In the genomic region with DNA sequence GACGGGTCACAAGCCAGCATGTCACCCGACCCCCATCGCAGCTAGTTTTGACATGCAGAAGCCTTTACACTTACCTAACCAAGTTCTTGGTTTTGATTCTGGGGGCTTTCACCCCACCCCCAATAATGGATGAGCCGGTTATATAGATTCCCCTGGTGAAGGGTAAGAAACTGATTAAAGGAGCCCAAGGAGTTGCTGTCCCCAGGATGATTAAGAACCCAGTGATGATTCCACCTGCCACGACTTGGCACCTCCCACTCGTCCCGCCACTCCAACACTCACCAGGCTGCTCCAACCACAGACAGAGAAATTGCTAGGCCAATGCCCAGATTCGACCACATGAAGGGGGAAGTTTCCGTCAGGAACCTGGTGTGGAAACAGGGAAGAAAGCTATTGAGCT, we compare ENCODE assay signal across 8 mouse cellular contexts. TPM values are rescaled to one million over a fixed set of nuclear protein-coding genes. Genes with fewer than 3 reads are reported as not detected.
DNase-seq lines count a peak whose midpoint lies in the region; ATAC-seq and TF ChIP-seq lines count a peak whose summit lies in the region.

No protein-coding gene starts in this region.

- WGBS in heart, embryonic 13.5 days: 74% methylated on average over 9 of the region's 9 CpGs

- peak overlapping the region; percentile 87 for H3K4me2 ChIP-seq in heart, embryonic 13.5 days

- TF ChIP-seq POLR2A in ES-Bruce4 (IDR thresholded peaks at IDR 0.05; ENCODE audit: insufficient read depth, low read length): no peak

- peaks cover 33% of the 10 kb centered on the region for H3K4me1 ChIP-seq in heart, embryonic 13.5 days
- peaks cover under 1% of the 10 kb centered on the region for H3K4me1 ChIP-seq in ES-Bruce4 (ENCODE audit: control insufficient read depth, insufficient read depth, low read length)

- no peaks in the 10 kb centered on the region for H3K9me3 ChIP-seq in heart, embryonic 13.5 days
- H3K9me3 ChIP-seq in ES-Bruce4 (replicated peaks; ENCODE audit: control insufficient read depth, insufficient read depth, low read length, poor library complexity, severe bottlenecking): no peaks in the 10 kb centered on the region

- H3K9ac ChIP-seq in heart, embryonic 13.5 days: peak overlapping the region; percentile 97
- H3K9ac ChIP-seq in ES-Bruce4 (ENCODE audit: low read depth, poor library complexity, severe bottlenecking): 0 out of 2 replicates have a peak overlapping the region, but pooled peaks have one; percentile 77

- intact Hi-C loops in heart, postnatal 14 days (cut with DNase I): no loop called here

- H3K27ac ChIP-seq in heart, embryonic 13.5 days (replicated peaks): no peak overlapping the region
- no peak overlapping the region for H3K27ac ChIP-seq in ES-Bruce4 (ENCODE audit: insufficient read depth, low read length)

- H3K36me3 ChIP-seq in heart, embryonic 13.5 days: peaks cover 38% of the 10 kb centered on the region
- peaks cover 23% of the 10 kb centered on the region for H3K36me3 ChIP-seq in ES-Bruce4 (ENCODE audit: control insufficient read depth, insufficient read depth, low read length, poor library complexity, severe bottlenecking)

- H3K4me3 ChIP-seq in heart, embryonic 13.5 days: peak overlapping the region; percentile 99
- peak overlapping the region; percentile 74 for H3K4me3 ChIP-seq in ES-Bruce4 (ENCODE audit: low read depth, low read length)

- TF ChIP-seq EP300 in ES-Bruce4 (IDR thresholded peaks at IDR 0.05; ENCODE audit: insufficient read depth, low read depth, low read length): no peak

- ATAC-seq in heart, embryonic 13.5 days (ENCODE audit: extremely low read depth, insufficient number of reproducible peaks, low FRiP score, low TSS enrichment): no peak
- peak; percentile 48 for ATAC-seq in granulocyte monocyte progenitor cell, adult 5-6 weeks (replicated peaks; ENCODE audit: poor library complexity, severe bottlenecking)
- peak; percentile 1; the same call in 1 of the 2 replicates for ATAC-seq in megakaryocyte progenitor cell, adult 5-6 weeks (replicated peaks; ENCODE audit: poor library complexity)

- no peak for DNase-seq in heart, postnatal 14 days
- no peak for DNase-seq in adipocyte (ENCODE audit: low spot score)
- no peak for DNase-seq in ovary, postnatal 14 days (ENCODE audit: low spot score)
- DNase-seq in urinary bladder, adult 2 months (ENCODE audit: low spot score): no peak

- no peak for TF ChIP-seq CTCF in ES-Bruce4 (IDR thresholded peaks at IDR 0.05; ENCODE audit: low read depth, low read length)

- H3K27me3 ChIP-seq in heart, embryonic 13.5 days (replicated peaks): no peaks in the 10 kb centered on the region; the same call in 1 of the 2 replicates
- H3K27me3 ChIP-seq in ES-Bruce4 (ENCODE audit: control insufficient read depth, insufficient read depth, low read length, poor library complexity, severe bottlenecking): no peaks in the 10 kb centered on the region

RNA-seq across cellular contexts. Expression of a gene that starts 1.1 kb away (rescaled TPM):
- polyA plus RNA-seq in heart, embryonic 13.5 days (2015; fragmentation: Nextera tagmentation; extraction: Ambion mirVana): 188 and 220 TPM in 2 replicates
- total RNA-seq in heart, postnatal 14 days (2021): 100 to 1,000 TPM; 128 to 129 TPM
- 102 and 115 TPM in 2 replicates for polyA plus RNA-seq in ES-Bruce4 (2011; ENCODE audit: insufficient read depth, insufficient read length, low read depth, missing spikeins)
- total RNA-seq in granulocyte monocyte progenitor cell, adult 5-6 weeks (2014; fragmentation: Nextera tagmentation): 253 and 300 TPM in 2 replicates
- total RNA-seq in granulocyte monocyte progenitor cell, adult 5-6 weeks (2017): 97.8 and 111 TPM in 2 replicates
- 308 and 311 TPM in 2 replicates for total RNA-seq in megakaryocyte progenitor cell, adult 5-6 weeks (2015)
- total RNA-seq in megakaryocyte progenitor cell, adult 5-6 weeks (2017): 105 and 150 TPM in 2 replicates
- 245 and 352 TPM in 2 replicates for polyA plus RNA-seq in urinary bladder, adult 2 months (2012; rRNA removed)

RNA-seq across cellular contexts. Expression of a gene that starts 2.7 kb away (rescaled TPM):
- 13.5 and 13.9 TPM in 2 replicates for polyA plus RNA-seq in heart, embryonic 13.5 days (2015; fragmentation: Nextera tagmentation; extraction: Ambion mirVana)
- 1 to 10 TPM; 7.5 to 8.0 TPM for total RNA-seq in heart, postnatal 14 days (2021)
- 15.3 and 18.2 TPM in 2 replicates for polyA plus RNA-seq in ES-Bruce4 (2011; ENCODE audit: insufficient read depth, insufficient read length, low read depth, missing spikeins)
- 0.73 TPM in 1 of 2 replicates, not detected in the other for total RNA-seq in granulocyte monocyte progenitor cell, adult 5-6 weeks (2014; fragmentation: Nextera tagmentation)
- total RNA-seq in granulocyte monocyte progenitor cell, adult 5-6 weeks (2017): 0.04 TPM in 1 of 2 replicates, not detected in the other
- total RNA-seq in megakaryocyte progenitor cell, adult 5-6 weeks (2015): 0.54 TPM in 2 replicates
- total RNA-seq in megakaryocyte progenitor cell, adult 5-6 weeks (2017): not detected in 2 replicates
- polyA plus RNA-seq in urinary bladder, adult 2 months (2012; rRNA removed): 18.4 and 23.8 TPM in 2 replicates

RNA-seq across cellular contexts. Expression of a gene that starts 5.8 kb away (rescaled TPM):
- polyA plus RNA-seq in heart, embryonic 13.5 days (2015; fragmentation: Nextera tagmentation; extraction: Ambion mirVana): 10.9 and 11.6 TPM in 2 replicates
- 1 to 10 TPM; 2.7 to 2.9 TPM for total RNA-seq in heart, postnatal 14 days (2021)
- 7.4 and 8.0 TPM in 2 replicates for polyA plus RNA-seq in ES-Bruce4 (2011; ENCODE audit: insufficient read depth, insufficient read length, low read depth, missing spikeins)
- total RNA-seq in granulocyte monocyte progenitor cell, adult 5-6 weeks (2014; fragmentation: Nextera tagmentation): 13.3 and 15.6 TPM in 2 replicates
- total RNA-seq in granulocyte monocyte progenitor cell, adult 5-6 weeks (2017): 8.9 and 9.6 TPM in 2 replicates
- total RNA-seq in megakaryocyte progenitor cell, adult 5-6 weeks (2015): 9.5 and 13.0 TPM in 2 replicates
- 8.3 and 10.3 TPM in 2 replicates for total RNA-seq in megakaryocyte progenitor cell, adult 5-6 weeks (2017)
- 9.6 and 14.0 TPM in 2 replicates for polyA plus RNA-seq in urinary bladder, adult 2 months (2012; rRNA removed)

RNA-seq across cellular contexts. Expression of a gene that starts 13.6 kb away (rescaled TPM):
- polyA plus RNA-seq in heart, embryonic 13.5 days (2015; fragmentation: Nextera tagmentation; extraction: Ambion mirVana): 0.74 and 1.1 TPM in 2 replicates
- total RNA-seq in heart, postnatal 14 days (2021): under 1 TPM; 0.39 to 0.45 TPM
- polyA plus RNA-seq in ES-Bruce4 (2011; ENCODE audit: insufficient read depth, insufficient read length, low read depth, missing spikeins): 1.7 and 3.8 TPM in 2 replicates
- not detected in 2 replicates for total RNA-seq in granulocyte monocyte progenitor cell, adult 5-6 weeks (2014; fragmentation: Nextera tagmentation)
- total RNA-seq in granulocyte monocyte progenitor cell, adult 5-6 weeks (2017): not detected in 2 replicates
- total RNA-seq in megakaryocyte progenitor cell, adult 5-6 weeks (2015): not detected in 2 replicates
- not detected in 2 replicates for total RNA-seq in megakaryocyte progenitor cell, adult 5-6 weeks (2017)
- 0.90 and 1.7 TPM in 2 replicates for polyA plus RNA-seq in urinary bladder, adult 2 months (2012; rRNA removed)

RNA-seq across cellular contexts. Expression of a gene that starts 28.8 kb away (rescaled TPM):
- 40.3 and 41.2 TPM in 2 replicates for polyA plus RNA-seq in heart, embryonic 13.5 days (2015; fragmentation: Nextera tagmentation; extraction: Ambion mirVana)
- 10 to 100 TPM; 64.9 to 66.9 TPM for total RNA-seq in heart, postnatal 14 days (2021)
- polyA plus RNA-seq in ES-Bruce4 (2011; ENCODE audit: insufficient read depth, insufficient read length, low read depth, missing spikeins): 24.7 and 25.1 TPM in 2 replicates
- total RNA-seq in granulocyte monocyte progenitor cell, adult 5-6 weeks (2014; fragmentation: Nextera tagmentation): 30.4 and 38.6 TPM in 2 replicates
- total RNA-seq in granulocyte monocyte progenitor cell, adult 5-6 weeks (2017): 7.2 and 10.0 TPM in 2 replicates
- 19.1 and 19.5 TPM in 2 replicates for total RNA-seq in megakaryocyte progenitor cell, adult 5-6 weeks (2015)
- 6.2 and 10.6 TPM in 2 replicates for total RNA-seq in megakaryocyte progenitor cell, adult 5-6 weeks (2017)
- 40.0 and 40.5 TPM in 2 replicates for polyA plus RNA-seq in urinary bladder, adult 2 months (2012; rRNA removed)

Comparison
In these comparisons a context has a peak if more than half of its experiments do, and no peak if none do; other contexts are left out.
1. RNA of a gene that starts 2.7 kb away (total RNA-seq): 7.5 to 8.0 TPM in heart, postnatal 14 days; 0.54 TPM in megakaryocyte progenitor cell, adult 5-6 weeks and 0.04 to 0.73 TPM in granulocyte monocyte progenitor cell, adult 5-6 weeks; every median in the first group is over 4 times any median in the second.